Mouse (Mus musculus) liver, adult 2 months (tissue): ENCODE measurements at regions not wholly inside any gene's neighbourhood (a gene's known extent, or its start where the extent isn't known, plus 50 kb on each side); places are given as distances from the start of the nearest gene placed in this dataset.

Experiments
- CTCF ChIP-seq: fragments of 200-500 bp; IDR thresholded peaks from 2 replicates; pipeline ENCODE4 v1.5.1; 2011; ENCODE audit warnings: low read depth, low read length, control low read depth
- POLR2A ChIP-seq: fragments of 200-500 bp; IDR thresholded peaks from 2 replicates; pipeline ENCODE4 v1.6.1; 2011; ENCODE audit warnings: low read length, control low read depth; ENCODE audit not compliant: insufficient read depth; ENCODE audit errors: extremely low read depth

GRCm38 (mm10) chr11:37936439-37937134, 700.8 kb upstream of the Tenm2 start:
- no peak for TF ChIP-seq CTCF
- TF ChIP-seq POLR2A: no peak
